Mouse (Mus musculus) heart, adult 2 months (tissue): ENCODE data around the gene Styk1.

Experiments used
- CTCF ChIP-seq: fragments of 200-600 bp; IDR thresholded peaks from 2 replicates; pipeline ENCODE4 v1.8.1; 2022; ENCODE audit warnings: antibody characterized with exemption, mild to moderate bottlenecking, moderate library complexity
- EP300 ChIP-seq: fragments of 200-500 bp; IDR thresholded peaks from 2 replicates; pipeline ENCODE4 v1.6.1; 2011; ENCODE audit warnings: low read depth, low read length, control low read depth; ENCODE audit not compliant: insufficient read depth

DNA sequence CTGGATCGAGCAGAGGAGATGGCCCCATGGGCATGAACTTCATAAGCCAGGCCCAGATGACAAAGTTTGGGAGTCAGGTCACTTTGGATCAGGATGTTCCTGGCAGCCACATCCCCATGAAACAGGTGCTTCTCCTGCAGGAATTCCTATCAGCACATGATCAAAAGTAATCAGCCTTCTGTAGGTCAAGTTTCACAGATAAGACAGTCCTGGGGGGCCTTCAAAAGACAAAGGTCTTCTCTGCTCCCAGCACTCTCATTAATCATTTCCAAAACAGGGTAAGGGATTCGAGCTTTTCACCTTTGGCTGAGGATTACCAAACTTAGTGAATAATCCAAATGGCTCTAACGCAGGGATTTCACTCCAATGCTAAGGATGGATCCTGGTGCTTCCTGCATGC lies 48.6 kb downstream of the Styk1 start:
- no peak for TF ChIP-seq EP300
- TF ChIP-seq CTCF = no peak
